Mouse (Mus musculus): ENCODE measurements around the gene V1ra8.
"Not testable (repeated sequence)": the region's sequence is repeated elsewhere in the genome, so short reads cannot be mapped to it uniquely, and the experiment has no call there.

The V1ra8 gene

GRCm38 (mm10) chr6:90202493-90202892 lies at the start of gene V1ra8:
Gene V1ra8 (plus strand): TSS chr6:90202793.
- not testable (repeated sequence) for DNase-seq

GRCm38 (mm10) chr6:90160139-90160538 lies 42.5 kb upstream of the V1ra8 start:
- DNase-seq: no peak

- DNase-seq: no peak
Observed at GRCm38 (mm10) chr6:90174508-90174907, 28.1 kb upstream of the V1ra8 start, which contains the start of gene Vmn1r52. Gene Vmn1r52 (plus strand): TSS chr6:90174808.

GRCm38 (mm10) chr6:90224338-90224737 lies 21.7 kb downstream of the V1ra8 start, which contains the start of gene Vmn1r53:
Gene Vmn1r53 (minus strand): TSS chr6:90224438.
- no peak for DNase-seq

- DNase-seq: not testable (repeated sequence)
Observed at GRCm38 (mm10) chr6:90232114-90232513, 29.5 kb downstream of the V1ra8 start.

- DNase-seq: no peak
Observed at GRCm38 (mm10) chr6:90232681-90233080, 30.1 kb downstream of the V1ra8 start.

- DNase-seq: no peak
Observed at GRCm38 (mm10) chr6:90244019-90244418, 41.4 kb downstream of the V1ra8 start.

GRCm38 (mm10) chr6:90246000-90246399 lies 43.4 kb downstream of the V1ra8 start, which contains the start of gene Vmn1r54:
Gene Vmn1r54 (plus strand): TSS chr6:90246300.
- DNase-seq: no peak
